Comparison of ENCODE assay signal across 7 mouse cellular contexts in genomic region chr12:92013244-92013643, GRCm38 (mm10).
DNase-seq lines count a peak whose midpoint lies in the region; ATAC-seq lines count a peak whose summit lies in the region.

No protein-coding gene starts in this region.

- no peak overlapping the region for H3K27ac ChIP-seq in midbrain, embryonic 11.5 days (ENCODE audit: low read depth, low read length)
- no peak overlapping the region for H3K27ac ChIP-seq in midbrain, embryonic 16.5 days (ENCODE audit: low read length)
- no peak overlapping the region for H3K27ac ChIP-seq in embryonic facial prominence, embryonic 14.5 days (replicated peaks; ENCODE audit: low read depth, low read length)

- no peak overlapping the region for H3K4me3 ChIP-seq in midbrain, embryonic 11.5 days (ENCODE audit: low read depth, low read length)
- H3K4me3 ChIP-seq in midbrain, embryonic 16.5 days (ENCODE audit: low read depth, low read length): no peak overlapping the region
- no peak overlapping the region for H3K4me3 ChIP-seq in embryonic facial prominence, embryonic 14.5 days (ENCODE audit: low read depth, low read length)

- DNase-seq in midbrain, embryonic 11.5 days (ENCODE audit: low spot score, missing footprints): peak; percentile 96
- peak; percentile 52 for DNase-seq in adrenal gland, postnatal 14 days
- DNase-seq in embryonic facial prominence, embryonic 14.5 days (ENCODE audit: low spot score): peak; percentile 48
- DNase-seq in layer of hippocampus, adult 9-10 months (ENCODE audit: low spot score): peak; percentile 48
- DNase-seq in urinary bladder, adult 2 months (ENCODE audit: low spot score): no peak

- no peaks in the 10 kb centered on the region for H3K36me3 ChIP-seq in midbrain, embryonic 11.5 days (ENCODE audit: control insufficient read depth, insufficient read depth, low read length)
- H3K36me3 ChIP-seq in midbrain, embryonic 16.5 days (ENCODE audit: control insufficient read depth, insufficient read depth, low read length): no peaks in the 10 kb centered on the region
- H3K36me3 ChIP-seq in embryonic facial prominence, embryonic 14.5 days (ENCODE audit: control insufficient read depth, insufficient read depth, low read length): no peaks in the 10 kb centered on the region

- no peaks in the 10 kb centered on the region for H3K4me1 ChIP-seq in midbrain, embryonic 11.5 days (ENCODE audit: control insufficient read depth, insufficient read depth, low read length)
- H3K4me1 ChIP-seq in midbrain, embryonic 16.5 days (ENCODE audit: control insufficient read depth, insufficient read depth, low read length): no peaks in the 10 kb centered on the region
- H3K4me1 ChIP-seq in embryonic facial prominence, embryonic 14.5 days (ENCODE audit: control insufficient read depth, insufficient read depth, low read length): no peaks in the 10 kb centered on the region

- no peak overlapping the region for H3K4me2 ChIP-seq in midbrain, embryonic 11.5 days
- H3K4me2 ChIP-seq in midbrain, embryonic 16.5 days (ENCODE audit: low read length): no peak overlapping the region
- H3K4me2 ChIP-seq in embryonic facial prominence, embryonic 14.5 days (ENCODE audit: low read depth, low read length): no peak overlapping the region

- H3K9me3 ChIP-seq in midbrain, embryonic 11.5 days (ENCODE audit: control insufficient read depth, low read length): no peaks in the 10 kb centered on the region
- no peaks in the 10 kb centered on the region for H3K9me3 ChIP-seq in midbrain, embryonic 16.5 days (replicated peaks; ENCODE audit: control insufficient read depth, low read length, poor library complexity, severe bottlenecking)
- H3K9me3 ChIP-seq in embryonic facial prominence, embryonic 14.5 days (ENCODE audit: control insufficient read depth, low read length): no peaks in the 10 kb centered on the region

- peak; percentile 44; the same call in 1 of the 2 replicates for ATAC-seq in midbrain, embryonic 11.5 days (ENCODE audit: low FRiP score)
- ATAC-seq in midbrain, embryonic 16.5 days: no peak
- ATAC-seq in embryonic facial prominence, embryonic 14.5 days (ENCODE audit: low read depth): no peak
- ATAC-seq in megakaryocyte progenitor cell, adult 5-6 weeks (replicated peaks; ENCODE audit: poor library complexity): peak; percentile 83

- 17% methylated on average over 8 of the region's 8 CpGs for WGBS in midbrain, embryonic 11.5 days
- 11% methylated on average over 8 of the region's 8 CpGs for WGBS in midbrain, embryonic 16.5 days
- 11% methylated on average over 8 of the region's 8 CpGs for WGBS in embryonic facial prominence, embryonic 14.5 days

- H3K27me3 ChIP-seq in midbrain, embryonic 11.5 days (ENCODE audit: control insufficient read depth, insufficient read depth, low read length): no peaks in the 10 kb centered on the region
- H3K27me3 ChIP-seq in midbrain, embryonic 16.5 days (ENCODE audit: control insufficient read depth, insufficient read depth, low read depth, low read length): peaks cover 2% of the 10 kb centered on the region; the same call in 1 of the 2 replicates
- H3K27me3 ChIP-seq in embryonic facial prominence, embryonic 14.5 days (replicated peaks; ENCODE audit: control insufficient read depth, insufficient read depth, low read length): no peaks in the 10 kb centered on the region; the same call in 1 of the 2 replicates

- H3K9ac ChIP-seq in midbrain, embryonic 11.5 days (ENCODE audit: low read length): no peak overlapping the region
- no peak overlapping the region for H3K9ac ChIP-seq in midbrain, embryonic 16.5 days (ENCODE audit: low read depth, low read length)
- H3K9ac ChIP-seq in embryonic facial prominence, embryonic 14.5 days (ENCODE audit: low read depth, low read length): no peak overlapping the region

Comparison
In these comparisons a context has a peak if more than half of its experiments do, and no peak if none do; other contexts are left out.
1. ATAC-seq: peak in midbrain, embryonic 11.5 days (single experiment) and megakaryocyte progenitor cell, adult 5-6 weeks (single experiment); none in midbrain, embryonic 16.5 days (single experiment) and embryonic facial prominence, embryonic 14.5 days (single experiment).